Mouse (Mus musculus): Measurements from ENCODE around the gene C530008M17Rik. TPM values are rescaled to one million over a fixed set of nuclear protein-coding genes. Genes with fewer than 3 reads are reported as not detected.
A peak's percentile ranks its signal among the peaks of the same experiment; 100 is the strongest.

The C530008M17Rik gene
- polyA plus RNA-seq, 2 experiments from 2014 or later = 0.65 to 1.3 TPM

DNA sequence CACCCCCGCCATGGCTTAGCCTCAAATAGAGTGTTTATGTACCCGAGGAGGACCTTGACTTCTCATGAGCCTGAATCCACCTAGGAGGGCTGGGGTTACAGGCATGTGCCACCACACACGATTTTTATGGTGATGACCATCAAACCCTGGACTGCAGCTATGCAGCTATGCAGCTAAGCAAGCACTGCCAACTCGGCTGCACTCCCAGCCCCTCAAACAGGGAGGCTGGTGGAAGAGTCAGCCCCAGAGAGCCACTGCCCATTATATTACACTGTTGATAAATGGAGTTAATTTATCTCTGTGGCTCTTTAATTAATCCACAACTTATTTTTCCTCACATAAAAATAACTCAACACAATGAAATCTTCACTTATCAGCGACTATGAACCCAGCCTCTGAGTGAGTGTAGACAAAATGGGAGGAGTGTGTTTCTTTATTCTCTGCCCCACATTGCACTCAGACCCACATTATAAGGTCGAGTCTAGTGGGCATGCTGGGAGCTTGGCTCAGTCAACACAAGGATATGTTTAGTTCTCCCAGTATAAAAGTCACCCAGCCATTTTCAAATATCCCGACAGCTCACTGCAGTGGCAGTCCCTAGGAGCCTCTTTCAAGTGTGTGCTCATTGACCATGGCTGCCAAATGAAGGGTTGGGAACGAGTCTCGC, 117.3 kb downstream of the C530008M17Rik start:
- ATAC-seq = no peak

DNA sequence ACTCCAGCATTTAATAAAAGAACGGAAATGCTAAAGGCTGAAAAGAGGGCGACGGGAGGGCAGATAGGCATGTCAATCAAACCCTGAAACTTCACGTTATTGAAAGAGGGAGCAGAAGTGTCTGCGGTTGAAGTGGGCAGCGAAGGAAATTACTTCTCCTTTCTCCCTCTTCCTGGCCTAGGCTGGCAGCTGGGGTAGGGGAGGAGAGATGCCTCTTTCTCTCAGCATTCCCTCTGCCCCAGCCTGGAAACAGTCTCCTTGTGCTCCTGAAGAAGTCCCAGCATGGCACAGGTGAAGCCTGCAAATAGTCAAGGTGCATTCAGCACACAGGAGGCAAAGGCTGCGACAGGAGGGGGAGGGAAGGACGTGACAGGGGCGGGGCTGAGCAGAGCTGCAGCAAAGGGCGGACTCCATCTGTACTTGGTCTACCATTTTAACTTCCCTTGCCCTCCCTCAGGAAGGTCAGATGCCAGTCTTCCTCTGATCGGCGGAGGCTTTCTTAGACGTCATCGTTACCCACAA, 122.8 kb downstream of the C530008M17Rik start:
- peak; percentile 80 for ATAC-seq

DNA sequence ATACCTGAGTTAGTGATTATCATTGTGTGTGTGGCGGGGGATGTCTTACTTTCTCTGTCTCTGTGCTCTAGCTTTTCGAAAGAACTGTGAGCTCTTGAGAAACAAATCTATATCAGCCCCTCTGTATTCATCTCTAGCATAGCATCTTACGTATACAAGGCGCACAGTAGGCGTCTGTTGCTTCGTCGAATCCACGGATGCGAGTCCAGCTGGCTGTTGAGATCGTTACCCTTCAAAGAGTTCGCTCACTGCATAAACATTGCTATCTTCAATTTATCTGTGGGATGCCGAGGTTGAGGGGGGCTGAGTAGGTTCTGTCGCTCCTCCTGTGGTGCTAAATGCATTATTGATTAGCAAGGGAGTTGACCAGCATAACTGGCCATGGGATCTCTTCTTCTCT, 125.6 kb downstream of the C530008M17Rik start:
- no peak for ATAC-seq

DNA sequence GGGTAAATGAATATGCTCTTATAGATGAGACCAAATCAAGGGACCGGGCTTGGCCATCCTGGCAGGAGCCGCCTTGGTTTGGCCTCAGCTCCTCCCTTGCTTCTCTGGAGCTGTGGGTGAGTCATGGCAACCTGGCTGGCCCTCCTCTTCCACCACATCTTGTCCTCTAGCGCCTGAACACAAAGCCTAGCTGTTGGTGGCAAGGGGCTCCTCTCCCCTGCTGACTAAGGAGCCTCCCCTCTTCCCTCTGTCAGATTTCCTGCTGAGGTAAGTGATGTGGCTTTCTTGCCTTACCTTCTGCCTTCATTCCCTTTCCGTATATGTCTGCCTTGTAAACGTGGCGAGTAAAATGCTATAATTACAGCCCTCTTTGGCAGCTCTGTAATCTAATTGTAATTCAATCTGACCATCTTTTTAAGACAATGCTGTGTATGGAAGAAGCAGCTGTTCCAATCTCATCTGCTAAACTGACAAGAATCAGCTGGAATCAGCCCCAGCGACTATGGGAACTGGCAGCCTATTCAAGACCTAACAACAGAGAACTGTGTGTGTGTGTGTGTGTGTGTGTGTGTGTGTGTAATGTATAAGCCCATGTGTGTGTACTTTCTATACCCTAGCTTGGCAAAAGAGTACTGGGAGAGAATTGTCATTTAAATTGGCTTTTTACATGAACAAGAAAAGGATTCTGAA, 126.2 kb downstream of the C530008M17Rik start:
- no peak for ATAC-seq

DNA sequence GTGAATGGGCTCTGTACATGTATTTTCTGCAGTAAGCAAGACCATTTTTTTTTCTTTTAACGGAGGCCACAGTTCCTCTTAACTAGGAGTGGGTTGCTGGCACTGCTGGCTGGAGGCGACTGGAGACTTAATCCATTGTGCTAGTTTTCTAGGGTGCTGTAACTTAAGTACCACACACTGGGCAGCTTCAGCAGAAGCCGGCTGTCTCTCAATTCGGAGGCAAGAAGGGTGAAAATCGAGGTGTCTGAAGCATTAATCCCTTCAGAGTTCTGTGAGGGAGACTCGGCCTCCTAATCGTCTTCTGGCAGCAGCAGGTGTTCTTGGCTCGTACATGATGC, 126.8 kb downstream of the C530008M17Rik start:
- ATAC-seq = no peak

DNA sequence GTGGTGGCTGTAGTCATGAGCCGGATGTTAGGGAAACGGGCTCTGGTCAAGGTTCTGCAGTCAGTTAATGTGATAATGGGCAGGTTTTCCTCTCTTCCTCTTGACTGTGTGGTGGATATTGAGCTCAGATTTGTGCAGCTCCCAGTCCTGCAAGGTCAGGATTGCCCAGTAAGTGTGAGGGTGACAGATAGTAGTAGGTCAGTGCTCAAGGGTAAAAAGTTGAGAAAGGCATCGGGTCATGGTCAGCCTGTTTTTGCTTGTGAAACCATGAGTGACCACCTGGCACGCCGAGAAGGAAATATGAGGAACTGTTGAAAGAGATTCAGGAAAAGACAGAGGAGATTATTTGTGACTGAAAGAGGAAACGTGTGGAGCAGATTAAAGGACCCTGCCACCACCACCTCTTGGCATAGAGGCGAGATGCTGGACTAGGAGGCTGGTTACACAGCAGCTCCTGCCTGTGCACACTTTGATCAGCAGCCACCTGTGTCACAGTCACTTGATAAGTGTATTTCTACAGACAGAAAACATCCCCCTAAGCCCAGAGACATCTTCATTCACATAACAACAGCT, 127.9 kb downstream of the C530008M17Rik start:
- no peak for ATAC-seq

DNA sequence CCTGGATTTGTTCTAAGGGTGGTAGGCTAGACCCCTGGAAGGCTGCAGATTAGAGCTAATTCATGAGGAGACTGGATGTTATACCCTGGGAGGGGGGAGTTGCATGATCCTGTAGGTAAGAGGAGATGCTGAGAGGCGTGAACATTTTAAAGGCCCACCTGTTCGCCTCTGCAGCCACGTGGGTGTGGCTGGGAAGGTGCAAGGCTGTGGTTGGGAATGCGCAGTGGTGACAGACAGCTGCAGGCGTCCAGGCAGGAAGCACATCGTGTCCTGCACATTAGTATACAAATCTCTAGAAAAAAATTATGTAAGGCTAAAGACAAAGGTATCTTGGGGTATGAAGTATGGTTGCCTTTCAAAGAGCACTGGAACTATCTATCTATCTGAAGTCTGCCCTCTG, 128.7 kb downstream of the C530008M17Rik start:
- no peak for ATAC-seq

DNA sequence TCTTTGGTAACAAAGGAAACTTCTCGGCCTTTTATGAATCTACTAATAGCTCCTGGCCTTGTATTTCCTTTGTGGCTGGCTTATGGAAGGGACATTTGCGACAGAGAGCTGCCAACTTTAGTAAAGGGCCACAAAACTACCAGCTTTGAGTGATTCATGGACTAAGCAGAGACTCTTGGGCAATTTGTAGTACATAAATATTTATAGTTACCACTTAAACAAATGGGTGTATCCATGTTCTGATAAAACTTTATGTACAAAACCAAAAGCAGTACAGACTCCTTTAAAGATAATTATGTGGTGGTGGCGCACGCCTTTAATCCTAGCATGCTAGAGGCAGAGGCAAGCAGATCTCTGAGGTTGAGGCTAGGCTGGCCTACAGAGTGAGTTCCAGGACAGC, 133.6 kb downstream of the C530008M17Rik start:
- ATAC-seq = no peak

DNA sequence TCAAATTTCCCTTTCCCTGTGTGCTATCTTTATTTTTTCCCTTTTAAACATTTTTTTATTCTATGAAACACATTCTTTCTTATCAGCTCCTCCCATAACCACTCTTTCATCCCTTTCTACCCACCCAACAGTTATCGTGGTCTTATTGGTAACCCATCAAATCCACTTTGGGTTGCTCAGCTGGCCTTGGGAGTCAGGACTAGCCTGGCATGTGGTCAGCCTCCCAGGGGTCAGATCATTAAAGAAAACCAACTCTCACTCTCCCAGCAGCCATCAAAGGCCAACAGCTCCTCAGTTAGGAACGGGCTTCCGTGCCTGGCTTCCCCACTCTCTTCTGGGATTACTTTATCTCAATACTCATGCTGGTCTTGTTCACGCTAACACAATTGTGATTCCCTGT, 135.0 kb downstream of the C530008M17Rik start:
- no peak for ATAC-seq

DNA sequence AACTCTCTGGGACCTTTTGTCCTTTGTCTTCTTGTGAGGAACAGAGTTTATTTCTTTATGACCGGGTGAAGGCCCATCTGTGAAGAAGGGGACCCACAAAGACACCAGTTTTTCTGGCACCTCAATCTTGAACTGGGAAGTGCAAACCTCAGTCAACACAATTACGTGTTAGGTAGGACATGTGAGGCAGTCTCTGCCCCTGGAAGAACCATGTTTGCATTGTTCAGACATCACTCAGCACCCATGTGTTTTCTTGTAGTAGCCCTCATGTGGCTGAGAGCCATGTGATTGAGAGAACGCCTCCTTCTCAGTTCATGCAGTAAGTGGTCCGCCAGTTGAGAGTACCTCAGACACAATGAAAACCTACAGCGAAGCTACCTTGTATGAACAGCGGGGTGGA, 136.4 kb downstream of the C530008M17Rik start:
- no peak for ATAC-seq

DNA sequence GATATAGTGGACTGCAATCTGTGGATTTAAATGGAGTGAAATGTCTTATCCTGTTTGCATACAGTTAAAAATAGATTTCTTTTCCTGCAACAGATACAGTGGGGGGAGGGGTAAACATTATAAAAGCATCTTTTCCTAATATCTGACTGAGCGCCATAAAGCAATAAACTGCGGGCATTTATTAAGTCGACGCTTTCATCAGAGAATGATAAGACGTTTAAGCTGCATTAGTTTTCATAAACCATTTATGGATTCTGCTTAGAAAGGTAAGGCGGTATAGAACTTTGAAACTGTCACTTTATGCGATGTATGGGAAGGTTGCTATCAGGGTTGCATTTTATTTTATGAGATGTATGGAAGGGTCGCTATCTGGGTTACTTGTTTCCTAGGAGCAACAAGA, 141.7 kb downstream of the C530008M17Rik start:
- ATAC-seq = no peak

DNA sequence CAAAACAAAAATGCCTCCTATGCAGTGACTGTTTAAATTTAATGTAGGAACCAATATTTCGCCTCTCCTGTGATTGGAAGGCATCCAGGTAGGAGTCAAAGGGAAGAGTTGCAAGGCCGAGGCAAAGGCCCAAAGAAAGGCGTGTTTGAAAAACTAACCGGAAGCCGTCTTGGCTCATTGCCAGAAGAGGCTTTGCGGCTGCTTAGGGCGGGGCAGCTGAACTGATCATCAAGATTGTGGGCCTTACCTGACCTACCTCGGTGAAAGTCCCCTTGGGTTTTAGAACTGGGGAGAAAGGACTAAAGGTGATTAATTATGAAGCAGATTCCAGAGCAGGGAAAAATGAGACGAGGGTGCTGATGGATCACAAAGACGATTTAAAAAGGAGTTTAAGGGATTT, 143.2 kb downstream of the C530008M17Rik start:
- no peak for ATAC-seq

DNA sequence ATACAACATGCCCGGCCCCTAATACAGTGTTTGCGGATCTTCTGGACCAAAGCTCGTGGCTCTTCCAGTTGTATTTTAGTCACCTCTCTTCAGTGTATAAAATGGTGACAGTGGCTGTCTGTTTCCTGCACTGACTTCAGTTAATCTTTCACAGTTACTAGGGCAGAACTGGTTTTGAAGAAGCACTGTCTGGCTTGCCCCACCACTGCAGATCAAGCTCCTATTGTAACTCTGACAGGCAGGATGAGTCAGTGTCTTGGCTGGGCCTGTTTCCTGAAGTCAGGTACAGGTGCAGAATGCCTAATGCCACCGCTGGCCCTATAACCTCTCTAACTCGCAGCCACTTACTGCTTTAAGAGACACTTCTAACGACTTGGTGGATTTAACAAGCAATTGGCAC, 152.7 kb downstream of the C530008M17Rik start:
- ATAC-seq = no peak

DNA sequence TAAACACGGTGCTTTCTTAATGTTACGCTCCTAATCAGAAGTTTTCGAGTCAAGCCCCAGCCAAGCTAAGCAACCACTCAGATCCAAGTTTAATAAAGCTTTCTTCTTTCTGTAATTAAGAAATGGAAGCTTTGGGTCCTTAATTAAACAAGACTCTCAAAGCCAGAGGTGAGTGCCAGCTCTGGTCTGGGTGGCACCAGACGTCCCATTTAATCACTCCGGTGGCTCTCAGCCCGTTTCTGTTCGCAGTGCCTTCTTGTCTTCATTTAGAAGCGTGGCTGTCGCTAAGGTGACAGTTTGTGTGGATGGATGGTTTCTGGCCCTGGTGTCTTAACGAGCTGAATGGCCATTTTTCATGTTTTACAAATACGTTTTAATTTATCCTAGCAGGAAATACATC, 158.7 kb downstream of the C530008M17Rik start:
- no peak for ATAC-seq

DNA sequence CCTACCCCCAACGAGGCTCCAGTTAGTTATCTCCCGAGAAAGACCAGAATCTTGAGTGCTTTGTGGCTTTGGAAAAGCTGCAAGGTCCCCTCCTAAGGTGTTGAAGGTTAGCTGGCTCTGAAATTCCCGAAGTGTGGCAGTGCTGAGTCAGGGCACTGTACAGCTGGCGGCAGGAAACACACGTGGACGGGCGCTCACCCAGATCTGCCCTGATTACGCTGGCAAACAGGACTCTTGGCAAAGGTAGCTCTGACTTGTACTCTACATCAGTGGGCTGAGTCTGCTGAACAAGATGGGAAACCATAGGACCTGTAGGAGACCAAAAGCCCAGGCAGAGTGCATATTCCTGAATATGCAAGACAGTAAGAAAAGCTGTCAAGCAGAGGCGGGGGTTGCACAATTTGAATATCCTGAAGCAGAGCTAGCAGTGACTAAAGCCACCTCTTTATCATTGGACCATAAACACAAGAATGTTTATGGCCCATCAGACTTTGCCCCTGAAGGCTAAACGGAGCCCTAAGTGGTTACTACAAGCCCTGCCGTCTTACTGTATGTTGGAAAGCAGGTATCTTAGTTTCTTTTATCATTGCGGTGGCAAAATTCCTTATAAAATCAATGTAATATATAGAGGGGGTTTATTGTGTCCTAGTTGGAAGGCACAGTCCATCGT, 159.6 kb downstream of the C530008M17Rik start:
- ATAC-seq = no peak

DNA sequence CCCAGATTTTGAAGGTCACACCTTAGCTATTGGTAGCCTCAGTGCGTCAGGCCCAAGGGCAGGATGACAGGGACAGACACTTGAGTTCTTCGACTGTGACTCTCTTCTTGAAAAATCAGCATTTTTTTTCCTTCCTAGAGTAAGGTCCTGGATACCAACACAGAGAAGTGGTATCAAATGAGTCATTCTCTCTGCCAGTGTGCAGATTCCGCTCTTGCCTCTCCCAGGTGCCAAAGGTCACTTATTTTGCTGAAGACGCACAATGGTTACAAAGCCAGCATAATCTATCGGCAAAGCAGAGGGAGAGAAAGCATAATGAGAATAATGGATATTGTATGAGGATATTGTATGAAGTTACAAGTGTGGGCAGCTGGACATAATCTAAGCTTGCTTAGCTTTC, 160.4 kb downstream of the C530008M17Rik start:
- ATAC-seq = no peak

DNA sequence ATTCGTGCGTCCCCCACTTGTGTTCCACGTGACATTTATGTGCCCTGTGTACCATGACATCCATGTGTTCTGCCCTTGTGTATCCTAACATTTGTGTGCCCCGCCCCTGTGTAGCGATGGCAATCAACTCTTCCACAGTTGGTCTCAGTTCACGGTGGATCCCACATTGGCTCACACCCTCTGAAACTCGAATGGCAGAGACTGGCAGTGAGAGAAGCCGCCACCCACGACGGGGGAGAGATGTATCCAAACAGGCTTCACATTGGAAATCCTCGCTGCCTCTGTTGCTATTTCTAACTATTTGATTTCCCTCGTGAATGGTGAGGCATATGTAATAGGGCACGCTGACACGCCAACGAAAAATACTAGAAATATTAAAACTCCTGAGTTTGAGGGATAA, 161.4 kb downstream of the C530008M17Rik start:
- ATAC-seq = no peak

DNA sequence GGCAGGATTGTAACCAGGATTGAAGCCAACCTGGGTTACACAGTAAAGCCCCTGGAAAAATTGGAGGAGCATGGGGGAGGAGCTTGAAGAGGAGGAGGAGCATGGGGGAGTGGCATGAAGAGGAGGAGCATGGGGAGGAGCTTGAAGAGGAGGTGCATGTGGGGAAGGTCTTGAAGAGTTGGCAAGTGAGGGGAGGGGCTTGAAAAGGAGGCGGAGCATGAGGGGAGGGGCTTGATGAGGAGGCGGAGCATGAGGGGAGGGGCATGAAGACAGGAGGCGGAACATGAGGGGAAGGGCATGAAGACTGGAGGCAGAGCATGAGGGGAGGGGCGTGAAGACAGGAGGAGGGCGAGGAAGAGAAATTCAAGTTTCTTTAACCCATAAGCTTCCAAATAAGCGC, 162.5 kb downstream of the C530008M17Rik start:
- ATAC-seq = no peak

DNA sequence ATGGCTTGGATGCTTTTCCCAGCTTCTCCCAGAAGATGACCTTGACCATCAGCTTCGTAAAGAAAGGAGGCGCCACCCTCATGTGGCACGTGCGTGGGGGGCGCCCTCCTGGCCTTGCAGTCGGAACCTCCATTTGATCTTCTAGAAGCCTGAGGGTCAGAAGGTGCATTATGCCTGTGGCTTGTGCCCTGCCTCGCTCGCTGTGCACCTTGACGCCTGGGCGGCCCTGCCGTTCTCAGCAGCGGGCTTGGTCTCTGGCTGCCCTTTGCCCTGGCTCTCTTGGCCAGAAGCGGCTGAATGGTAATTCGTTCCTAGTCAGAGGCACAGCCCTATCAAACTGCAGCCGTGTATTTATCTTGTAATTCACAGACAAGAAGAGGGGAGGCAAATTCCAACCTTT, 165.8 kb downstream of the C530008M17Rik start:
- no peak for ATAC-seq

DNA sequence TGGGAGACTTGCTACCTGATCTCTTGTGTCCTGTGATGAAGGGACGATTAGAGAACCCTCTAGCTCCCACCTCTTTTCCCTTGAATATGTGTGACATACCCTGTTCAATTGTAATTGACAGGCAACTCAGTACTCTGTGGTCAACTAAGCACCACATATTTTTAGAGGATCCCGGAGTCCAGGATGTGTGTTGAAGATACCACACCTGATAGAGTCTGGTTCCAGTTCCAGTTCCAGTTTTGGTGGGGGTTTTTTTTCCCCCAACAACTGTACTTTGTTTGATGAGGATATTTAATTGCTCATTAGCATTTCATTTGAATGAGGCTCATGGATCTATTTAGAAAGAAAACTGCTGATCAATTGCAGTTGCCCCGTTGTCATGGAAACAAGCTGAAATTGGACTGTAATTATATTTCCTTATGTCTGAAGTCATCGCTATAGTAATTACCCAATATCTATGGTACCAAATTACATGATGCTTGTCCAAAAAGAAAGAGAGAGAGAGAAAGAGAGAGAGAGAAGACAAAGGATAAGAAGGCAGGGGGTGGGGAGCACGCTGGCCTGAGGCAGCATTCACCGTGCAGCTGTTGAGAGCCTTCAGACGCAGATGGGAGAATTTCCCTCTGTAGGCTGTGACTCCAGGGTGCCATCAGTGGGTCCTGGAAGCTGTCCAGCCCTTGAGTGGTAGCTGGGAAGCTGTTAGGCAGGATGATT, 172.4 kb downstream of the C530008M17Rik start:
- no peak for ATAC-seq

DNA sequence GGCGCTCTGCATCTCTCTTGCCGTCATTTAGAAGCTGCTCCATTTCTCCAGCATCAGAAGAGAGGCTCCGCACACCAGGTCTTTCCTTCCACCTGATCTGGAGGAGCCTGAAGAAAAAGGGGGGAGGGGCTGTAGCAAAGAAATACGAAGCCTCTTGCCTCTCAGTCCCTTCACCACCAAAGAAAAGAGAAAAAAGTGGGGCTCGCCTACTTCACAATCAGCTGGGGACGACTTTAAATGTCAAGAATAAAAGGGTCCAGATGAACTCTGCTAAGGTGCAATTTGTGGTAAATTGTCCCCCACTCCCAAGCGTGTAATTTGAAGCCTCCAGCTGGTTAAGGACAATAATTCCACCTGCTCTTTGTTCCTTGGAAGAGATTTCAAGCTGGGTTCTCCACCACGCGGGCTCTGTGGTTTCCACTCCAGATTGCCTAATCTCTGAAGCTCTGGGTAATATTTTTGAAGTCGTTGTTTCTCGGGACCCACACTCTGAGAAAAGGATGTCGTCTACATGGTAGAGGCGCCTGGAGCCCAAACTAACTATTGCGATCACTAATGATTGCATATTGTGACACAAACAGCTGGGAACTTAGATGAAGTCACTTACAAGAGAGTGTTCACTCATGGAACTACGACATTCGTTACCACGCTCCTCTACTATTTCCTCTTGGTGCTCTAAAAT, 176.4 kb downstream of the C530008M17Rik start:
- ATAC-seq = peak; percentile 43

DNA sequence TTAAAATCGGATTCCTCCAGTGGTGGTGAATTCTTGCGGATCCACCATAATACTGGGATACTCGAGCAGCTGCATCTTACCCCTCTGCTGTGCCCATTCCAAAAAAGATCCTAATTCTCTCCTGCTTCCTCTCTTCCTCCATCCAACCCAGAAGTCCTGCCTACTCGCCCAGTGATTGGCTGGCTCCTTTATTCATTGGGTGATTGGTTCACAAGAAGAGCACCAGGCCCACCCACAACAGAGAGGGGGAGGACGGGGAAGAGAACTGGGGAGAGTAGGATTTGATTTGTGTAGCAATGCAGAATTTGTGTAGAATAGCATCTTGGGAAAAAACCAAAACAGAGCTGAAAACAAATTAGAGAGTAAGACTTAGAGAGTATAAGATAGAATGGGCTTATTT, 180.7 kb downstream of the C530008M17Rik start:
- no peak for ATAC-seq
